Mouse (Mus musculus): Measurements from ENCODE around the gene Tnfrsf11a.

DNA sequence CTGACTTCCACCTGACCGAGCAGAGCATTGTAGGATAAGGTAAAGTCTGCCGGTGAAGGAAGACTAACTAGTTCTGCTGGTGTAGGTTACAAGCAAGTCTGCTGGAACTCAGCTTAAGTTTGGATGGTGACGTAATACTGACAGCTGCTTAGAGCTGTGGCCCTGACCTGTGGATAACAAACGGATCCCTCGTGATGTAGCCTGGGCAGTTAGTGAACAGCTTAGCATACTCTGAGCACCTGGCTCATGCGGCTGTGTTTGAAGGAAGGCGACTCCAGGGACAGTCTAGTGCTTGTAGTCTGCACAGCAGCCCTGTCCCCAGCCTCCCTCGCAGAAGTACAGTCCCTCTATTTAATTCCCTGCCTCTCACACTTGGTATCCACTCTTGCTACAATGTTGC is 14.9 kb upstream of the Tnfrsf11a start:
- no peak for TF ChIP-seq POLR2A (IDR thresholded peaks at IDR 0.05; ENCODE audit: extremely low read depth, insufficient read depth, low read length)
- no peak for TF ChIP-seq CTCF (IDR thresholded peaks at IDR 0.05; ENCODE audit: extremely low read depth, insufficient read depth, low read length)
